Mouse (Mus musculus) cerebellum, adult 18-20 months (tissue): ENCODE measurements around the gene Astn2.

ENCODE experiments used
- DNase-seq, 2 experiments: peaks; one replicate each; pipeline ENCODE4 v3.0.0; 2021

The Astn2 gene

DNA sequence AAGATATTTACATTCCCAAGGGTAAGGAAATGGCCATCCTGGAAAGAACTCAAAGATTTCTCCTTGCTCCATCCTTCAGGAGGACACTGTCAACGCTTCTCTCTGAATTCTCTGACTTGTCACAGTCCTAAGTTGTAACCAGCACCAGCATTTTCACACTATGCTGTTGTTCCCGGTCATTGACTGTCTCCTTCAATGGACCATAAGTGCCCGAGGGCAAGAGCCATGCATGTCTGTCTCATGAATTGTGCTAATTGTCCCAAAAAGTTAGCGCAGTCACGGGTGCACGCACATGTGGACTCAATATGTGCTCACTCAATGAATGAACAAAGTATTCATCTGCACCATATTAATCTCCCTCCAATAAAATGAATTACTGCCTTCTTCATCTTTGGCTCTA, 741.2 kb downstream of the Astn2 start:
- DNase-seq = no peak

- DNase-seq = peak; percentile 82 to 89
These were observed 749.7 kb downstream of the Astn2 start for GRCm38 (mm10) chr4:65654723-65655122.

DNA sequence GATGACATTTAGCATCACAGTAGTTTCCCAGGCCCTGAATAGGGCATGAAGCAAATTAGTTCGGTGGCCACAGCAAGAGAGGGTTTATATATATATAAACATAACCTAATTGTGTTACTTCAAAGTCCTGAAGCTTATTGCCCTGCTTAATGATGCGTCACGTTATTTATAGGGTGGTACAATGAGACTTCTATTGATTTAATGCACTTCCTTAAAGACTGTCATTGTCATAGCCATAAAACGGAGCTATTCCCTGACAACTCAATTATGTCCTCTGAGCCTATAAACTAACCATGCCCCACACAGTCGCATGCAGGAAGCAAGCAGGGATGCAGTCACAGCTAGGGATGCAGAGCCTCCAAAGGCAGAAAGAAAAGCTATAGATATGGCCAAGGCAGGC, 761.8 kb downstream of the Astn2 start:
- no peak for DNase-seq

DNA sequence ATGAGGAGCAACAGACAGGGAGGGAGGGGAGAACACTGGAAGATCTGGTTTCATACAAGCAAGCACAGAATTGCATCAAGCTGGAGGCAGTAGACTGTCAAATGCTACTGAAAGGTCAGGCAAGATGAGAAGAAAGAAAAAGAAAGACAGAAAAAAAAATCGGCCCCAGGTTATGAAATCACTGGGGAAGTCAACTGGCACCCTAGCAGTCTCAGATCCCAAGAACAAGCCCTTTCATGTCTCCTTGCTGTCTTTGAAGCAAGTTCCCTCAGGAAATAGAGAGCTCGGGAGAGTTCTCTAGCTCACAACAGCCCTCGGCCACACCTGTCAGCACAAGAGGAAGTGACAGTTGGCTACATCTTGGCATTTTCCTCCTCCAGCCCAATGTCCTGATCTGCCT, 766.2 kb downstream of the Astn2 start:
- no peak for DNase-seq

DNA sequence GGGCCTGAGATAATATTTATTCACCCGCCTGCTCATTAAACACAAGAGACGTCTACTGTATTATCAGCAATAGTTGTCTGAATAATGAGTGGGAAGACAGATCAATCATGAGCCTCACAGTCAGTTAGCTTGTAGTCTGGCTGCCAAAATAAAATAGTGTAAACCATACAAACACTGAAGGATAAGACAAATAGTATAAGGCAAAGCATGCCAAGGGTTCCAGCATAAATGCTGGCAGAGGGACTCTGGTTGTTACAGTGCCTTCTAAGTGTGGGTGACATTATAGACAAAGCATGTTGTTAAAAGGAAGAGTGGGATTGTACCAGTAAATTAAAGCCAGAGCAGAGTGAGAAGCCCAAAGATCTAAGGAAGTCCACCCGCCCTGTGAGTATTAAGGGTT, 784.3 kb downstream of the Astn2 start:
- DNase-seq = no peak

- peak; percentile 47 to 54 for DNase-seq
These were observed 791.3 kb downstream of the Astn2 start for GRCm38 (mm10) chr4:65613135-65613534.

DNA sequence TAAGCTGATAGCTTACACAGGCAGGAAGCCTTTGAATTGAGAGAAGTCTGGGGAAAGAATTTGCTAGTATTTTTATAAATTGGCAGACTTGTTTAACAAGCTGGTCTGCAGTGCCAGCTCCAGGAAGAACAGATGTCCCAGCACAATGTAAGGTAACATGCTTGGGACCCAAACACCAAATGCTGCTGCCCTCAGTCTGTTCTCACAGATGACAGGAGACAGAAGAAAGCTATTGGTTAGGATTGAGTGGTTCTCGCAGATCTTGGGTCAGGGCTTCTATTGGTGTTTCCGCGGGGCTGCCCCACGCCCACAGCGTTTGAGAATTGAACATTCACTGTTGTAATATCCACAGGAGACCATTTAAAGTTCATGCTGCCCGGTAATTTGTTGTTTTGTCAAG, 793.5 kb downstream of the Astn2 start:
- peak; percentile 71 to 78 for DNase-seq

DNA sequence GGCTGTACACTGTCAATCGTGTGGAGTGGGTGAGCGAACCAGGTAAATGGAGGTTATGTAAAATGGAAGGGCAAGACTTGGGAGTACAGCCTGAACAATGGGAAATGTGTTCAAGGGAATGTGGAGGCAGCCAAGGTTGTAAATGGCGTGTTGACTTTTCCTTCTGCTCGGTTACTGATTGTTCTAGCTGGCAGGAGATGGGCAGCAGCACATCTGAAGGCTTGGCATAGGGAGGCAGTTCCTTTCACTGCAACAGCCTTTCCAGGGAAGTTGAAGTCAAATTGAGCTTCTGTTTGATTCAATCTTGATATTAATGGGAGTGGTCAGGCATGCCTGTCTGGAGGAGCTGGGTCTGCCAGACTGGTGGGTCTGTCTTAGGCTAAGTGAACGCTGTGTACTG, 794.1 kb downstream of the Astn2 start:
- peak; percentile 54 to 56 for DNase-seq

- peak; percentile 34 for DNase-seq
These were observed 796.3 kb downstream of the Astn2 start for GRCm38 (mm10) chr4:65608112-65608511.

- peak; percentile 42 to 55 for DNase-seq
These were observed 797.2 kb downstream of the Astn2 start for GRCm38 (mm10) chr4:65607184-65607631.

DNA sequence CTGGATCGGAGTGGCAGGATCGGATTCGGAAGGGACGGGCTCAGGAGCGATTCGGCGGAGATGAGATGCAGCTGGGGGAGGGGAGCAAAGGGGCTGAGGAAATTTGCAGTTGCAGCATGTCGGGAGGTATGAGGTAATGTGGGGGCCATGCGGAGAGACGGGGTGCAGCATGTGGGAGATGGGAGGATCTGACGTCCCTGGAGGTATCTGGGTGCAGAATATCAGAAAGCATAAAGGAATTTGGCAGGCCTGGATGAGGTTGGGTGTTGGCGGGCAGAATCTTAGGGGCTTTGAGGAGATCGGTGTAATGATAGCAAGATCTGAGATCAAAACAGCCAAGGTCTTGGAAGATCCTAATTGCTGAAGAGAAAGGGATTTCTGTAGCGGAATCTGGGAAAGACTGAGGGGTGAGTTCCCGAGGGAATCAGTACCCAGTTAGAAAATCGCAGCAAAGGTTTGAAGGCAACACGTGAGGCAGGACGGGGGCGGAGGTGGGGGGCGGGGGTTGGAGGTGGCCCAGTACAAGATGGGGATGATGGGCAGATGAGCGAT, 799.2 kb downstream of the Astn2 start:
- peak in 1 of 2 experiments; percentile 42 for DNase-seq

DNA sequence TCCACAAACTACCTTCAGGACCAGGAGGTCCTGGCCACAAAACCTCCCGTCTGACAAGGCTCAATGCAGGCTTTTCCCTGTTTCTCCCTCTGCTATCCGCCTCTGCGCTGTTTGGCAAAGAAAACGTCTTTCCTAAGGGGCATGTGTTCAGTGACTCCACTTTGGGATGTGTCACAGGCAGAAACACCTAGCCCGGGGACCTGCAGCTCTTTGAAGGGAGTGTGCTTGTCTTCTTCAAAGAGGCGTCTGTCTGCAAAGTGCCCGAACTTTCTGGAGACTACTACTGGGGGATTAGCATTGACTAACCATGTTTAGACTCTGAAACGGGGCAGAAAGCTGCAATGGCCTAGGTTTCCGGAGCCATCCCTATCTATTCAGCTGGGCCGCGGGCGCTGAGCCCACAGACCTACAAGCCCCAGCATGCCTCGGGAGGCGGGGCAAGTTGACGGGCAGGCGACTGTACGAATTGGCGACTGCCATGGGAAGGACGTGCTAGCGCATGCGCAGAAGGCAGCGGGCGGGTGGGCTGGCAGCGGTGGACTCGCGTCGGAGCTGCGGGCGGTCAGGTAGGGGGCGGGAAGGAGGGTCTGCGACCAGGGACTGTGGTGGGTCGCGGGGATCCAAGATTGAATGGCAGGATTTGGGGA, 799.8 kb downstream of the Astn2 start, which contains the start of gene Trim32:
TSS of gene Trim32 (plus strand) at position 483 of the 647 bp plus-strand sequence.
- peak; percentile 99 to 100 for DNase-seq

- DNase-seq = no peak
These were observed 809.6 kb downstream of the Astn2 start for GRCm38 (mm10) chr4:65594601-65595369.

GRCm38 (mm10) chr4:65589780-65590179, 814.6 kb downstream of the Astn2 start:
- DNase-seq = peak; percentile 51 to 58

GRCm38 (mm10) chr4:65586947-65587346, 817.5 kb downstream of the Astn2 start:
- peak; percentile 76 to 84 for DNase-seq

DNA sequence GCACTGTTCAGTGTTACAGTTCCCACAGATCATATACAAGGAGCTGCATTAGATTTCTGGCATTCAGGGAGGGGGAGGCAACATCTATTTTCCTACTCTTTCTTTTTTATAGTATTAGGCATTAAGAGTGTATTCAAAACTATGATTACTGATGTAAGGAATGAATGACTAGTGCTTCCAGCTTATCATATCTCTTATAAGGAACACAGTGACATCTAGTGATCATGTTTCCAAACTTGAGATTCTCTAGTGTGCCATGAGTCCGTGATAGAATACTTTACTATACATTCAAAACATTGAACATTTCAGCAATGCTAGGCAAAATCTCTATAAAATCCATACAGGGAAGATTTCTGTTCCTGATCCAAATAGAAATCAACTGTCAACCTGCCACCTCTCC, 824.2 kb downstream of the Astn2 start:
- no peak for DNase-seq

- no peak for DNase-seq
These were observed 838.9 kb downstream of the Astn2 start for GRCm38 (mm10) chr4:65565493-65565892.

GRCm38 (mm10) chr4:65548561-65548960, 855.9 kb downstream of the Astn2 start:
- DNase-seq = no peak

GRCm38 (mm10) chr4:65545582-65545981, 858.8 kb downstream of the Astn2 start:
- DNase-seq = no peak

GRCm38 (mm10) chr4:65532071-65532736, 872.2 kb downstream of the Astn2 start:
- no peak for DNase-seq

DNA sequence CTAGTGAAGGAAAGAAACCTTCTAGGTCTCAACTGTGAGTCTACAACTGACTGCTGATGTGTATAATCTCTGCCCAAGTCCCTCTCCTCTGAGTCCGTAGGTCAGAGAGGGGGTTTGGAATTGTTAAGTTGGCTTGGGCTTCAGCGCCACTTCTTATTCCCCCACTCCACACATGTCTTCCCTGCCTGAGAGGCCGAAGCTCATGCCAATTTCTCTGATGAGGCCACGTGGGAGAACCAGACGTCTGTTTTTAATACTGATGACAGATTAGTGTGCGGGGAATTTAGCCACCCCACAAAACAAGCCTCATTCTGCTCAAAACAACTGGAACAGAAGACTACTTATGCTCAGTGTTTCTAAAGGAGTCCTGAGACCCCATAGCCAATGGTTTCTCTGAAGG, 872.8 kb downstream of the Astn2 start:
- no peak for DNase-seq

DNA sequence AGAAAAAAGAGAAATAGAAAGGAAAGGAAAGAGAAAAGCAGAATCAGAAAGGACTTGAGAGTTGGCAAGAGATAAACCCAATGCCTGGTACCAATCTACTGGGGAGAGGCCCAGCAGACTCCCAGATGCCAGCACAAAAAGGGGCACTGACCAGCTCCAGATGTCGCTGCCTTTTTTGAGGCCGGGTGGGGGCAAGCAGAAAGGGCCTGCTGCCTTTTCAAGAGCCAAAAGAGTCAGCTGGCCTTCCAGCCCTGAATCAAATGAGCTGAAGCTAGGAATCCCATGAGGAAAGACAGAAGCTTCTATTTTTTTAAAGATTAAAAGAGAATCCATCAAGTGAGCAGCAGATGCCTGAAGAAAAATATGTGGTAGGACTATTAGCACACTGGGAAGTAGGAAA, 873.5 kb downstream of the Astn2 start:
- DNase-seq = no peak

DNA sequence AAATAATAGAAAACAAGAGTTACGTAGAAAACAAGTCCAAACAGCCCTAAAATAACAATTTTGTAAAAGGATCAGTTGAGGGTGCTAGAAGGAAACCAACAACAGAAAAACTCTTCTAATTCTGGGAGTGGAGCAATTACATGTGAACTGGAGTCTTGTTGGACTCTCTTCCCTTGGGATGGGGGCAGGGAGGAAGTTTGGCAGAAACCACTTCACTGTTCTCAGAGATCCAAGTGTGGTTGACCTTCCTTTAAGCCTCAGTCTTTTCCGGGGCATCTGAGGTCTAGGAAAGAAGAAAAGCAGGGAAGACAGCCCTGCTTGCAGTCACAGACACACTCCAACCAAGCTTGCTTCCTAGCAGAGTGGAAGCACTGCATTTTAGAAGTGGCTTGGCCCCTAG, 896.3 kb downstream of the Astn2 start:
- no peak for DNase-seq
